Mouse (Mus musculus): Measurements from ENCODE around the gene Pax2.
A peak's percentile ranks its signal among the peaks of the same experiment; 100 is the strongest.

Gene Pax2

GRCm38 (mm10) chr19:44784391-44784790 lies 28.5 kb downstream of the Pax2 start:
- no peak for DNase-seq

- no peak for DNase-seq
Observed at GRCm38 (mm10) chr19:44788488-44788887, 32.6 kb downstream of the Pax2 start.

- peak; percentile 79 to 83 for DNase-seq
Observed at GRCm38 (mm10) chr19:44791981-44792380, 36.1 kb downstream of the Pax2 start.

- DNase-seq = no peak
Observed at GRCm38 (mm10) chr19:44797110-44798060, 41.5 kb downstream of the Pax2 start.

- DNase-seq = no peak
Observed at GRCm38 (mm10) chr19:44798731-44799130, 42.9 kb downstream of the Pax2 start.

GRCm38 (mm10) chr19:44799156-44799555 lies 43.3 kb downstream of the Pax2 start:
- no peak for DNase-seq

- no peak for DNase-seq
Observed at GRCm38 (mm10) chr19:44800327-44800726, 44.5 kb downstream of the Pax2 start.

- DNase-seq = no peak
Observed at GRCm38 (mm10) chr19:44808734-44809133, 52.9 kb downstream of the Pax2 start.

GRCm38 (mm10) chr19:44812666-44813429 lies 57.0 kb downstream of the Pax2 start:
- DNase-seq = no peak

- DNase-seq = no peak
Observed at GRCm38 (mm10) chr19:44815111-44815510, 59.3 kb downstream of the Pax2 start.

GRCm38 (mm10) chr19:44817403-44818128 lies 61.7 kb downstream of the Pax2 start:
- no peak for DNase-seq

GRCm38 (mm10) chr19:44818676-44819075 lies 62.8 kb downstream of the Pax2 start:
- DNase-seq = no peak

GRCm38 (mm10) chr19:44821581-44821980 lies 65.7 kb downstream of the Pax2 start:
- DNase-seq = no peak

GRCm38 (mm10) chr19:44822295-44822694 lies 66.5 kb downstream of the Pax2 start:
- no peak for DNase-seq

GRCm38 (mm10) chr19:44823657-44824056 lies 67.8 kb downstream of the Pax2 start:
- no peak for DNase-seq

- no peak for DNase-seq
Observed at GRCm38 (mm10) chr19:44825216-44825768, 69.4 kb downstream of the Pax2 start.

- peak in 1 of 2 experiments; percentile 28 for DNase-seq
Observed at GRCm38 (mm10) chr19:44825819-44826218, 70.0 kb downstream of the Pax2 start.

GRCm38 (mm10) chr19:44833391-44833790 lies 77.5 kb downstream of the Pax2 start:
- peak; percentile 64 for DNase-seq

GRCm38 (mm10) chr19:44834218-44835041 lies 78.6 kb downstream of the Pax2 start:
- DNase-seq = no peak

- DNase-seq = peak; percentile 22 to 29
Observed at GRCm38 (mm10) chr19:44835042-44835930, 79.4 kb downstream of the Pax2 start.
